Mouse (Mus musculus): Measurements from ENCODE around the gene Adora3. TPM values are rescaled to one million over a fixed set of nuclear protein-coding genes. Genes with fewer than 3 reads are reported as not detected.
"Not testable (repeated sequence)": the region's sequence is repeated elsewhere in the genome, so short reads cannot be mapped to it uniquely, and the experiment has no call there.

Gene Adora3
- total and polyA plus RNA-seq, 2 experiments from 2014 or later: 0.14 TPM; not detected in 1

DNA sequence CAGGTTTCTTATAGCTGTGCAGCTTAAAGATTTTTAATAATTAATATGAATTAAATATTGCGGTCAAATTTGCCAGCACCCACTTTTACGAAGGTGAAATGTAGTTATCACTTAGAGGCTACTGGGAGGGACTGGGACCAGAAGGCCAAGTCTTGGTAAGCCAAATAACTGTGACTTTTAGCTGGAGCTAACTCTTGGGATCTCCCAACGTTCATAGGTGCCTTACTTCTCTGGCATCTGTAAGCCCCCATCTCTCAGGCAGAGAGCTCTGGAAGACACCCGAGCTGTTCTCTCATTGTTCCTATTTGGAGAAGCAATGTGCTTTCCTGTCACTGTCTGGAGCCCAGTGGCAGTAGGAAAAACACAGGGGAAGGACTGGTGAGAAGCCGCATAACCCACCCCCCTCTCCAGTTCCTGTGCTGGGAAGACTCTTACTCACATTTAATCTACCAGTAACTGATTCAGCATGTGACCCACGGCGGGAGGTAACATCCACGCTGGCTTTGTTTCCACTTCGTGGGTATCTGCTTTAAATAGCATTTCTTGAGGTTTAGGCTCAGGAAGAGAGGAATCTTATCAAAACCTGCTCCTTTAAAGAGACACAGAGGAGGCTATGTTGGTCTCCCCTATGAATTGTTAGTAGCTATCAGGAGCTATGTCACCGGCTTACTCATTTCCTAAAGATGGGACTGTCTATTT is 47.1 kb downstream of the Adora3 start:
- Histone ChIP-seq H3K27me3 (ENCODE audit: control insufficient read depth, insufficient read depth, low read length) (no peaks in the 10 kb centered on the region), H3K9ac (replicated peaks; ENCODE audit: low read depth, low read length) (no peak overlapping the region), H3K36me3 (replicated peaks; ENCODE audit: control insufficient read depth, insufficient read depth, low read length) (no peaks in the 10 kb centered on the region), H3K27ac (ENCODE audit: low read depth) (0 out of 2 replicates have a peak overlapping the region, but pooled peaks have one; percentile 7), H3K4me2 (ENCODE audit: low read depth, low read length) (no peak overlapping the region), H3K9me3 (replicated peaks; ENCODE audit: control insufficient read depth, low read length) (no peaks in the 10 kb centered on the region), H3K4me3 (ENCODE audit: low read depth, low read length) (no peak overlapping the region), H3K4me1 (ENCODE audit: control insufficient read depth, insufficient read depth) (peaks cover 18% of the 10 kb centered on the region)
- WGBS: 35% methylated on average over 10 of the region's 10 CpGs
- TF ChIP-seq CTCF (IDR thresholded peaks at IDR 0.05; ENCODE audit: low read depth) (no peak), EP300 (IDR thresholded peaks at IDR 0.05; ENCODE audit: low read depth) (no peak)
- ATAC-seq (ENCODE audit: insufficient read depth, low read depth): peak; percentile 46
- DNase-seq (ENCODE audit: low spot score): peak; percentile 18

DNA sequence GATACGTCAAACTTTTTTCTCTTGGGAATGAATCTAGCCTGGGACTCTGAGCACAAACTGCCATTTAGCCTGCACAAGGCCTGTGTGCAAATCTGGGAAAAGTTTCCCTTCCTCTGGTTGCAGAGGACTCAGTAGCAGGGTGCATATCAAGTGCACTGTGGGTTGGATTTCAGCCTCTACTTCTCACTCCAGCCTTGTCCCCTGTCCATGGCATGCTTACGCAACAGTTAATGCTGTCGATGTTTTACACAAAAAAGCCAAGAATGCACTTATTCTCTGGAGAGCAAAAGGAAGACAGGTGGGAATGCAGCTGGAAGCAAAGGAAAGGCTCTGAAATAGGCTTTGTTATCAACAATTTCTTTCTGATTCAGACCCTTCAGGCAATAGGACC is 47.7 kb downstream of the Adora3 start:
- 55% methylated on average over 3 of the region's 3 CpGs for WGBS
- no peaks in the 10 kb centered on the region for H3K36me3 ChIP-seq (replicated peaks; ENCODE audit: control insufficient read depth, insufficient read depth, low read length)
- H3K9me3 ChIP-seq (replicated peaks; ENCODE audit: control insufficient read depth, low read length): no peaks in the 10 kb centered on the region
- DNase-seq (ENCODE audit: low spot score) (no peak), ATAC-seq (ENCODE audit: insufficient read depth, low read depth) (no peak)
- H3K4me1 ChIP-seq (ENCODE audit: control insufficient read depth, insufficient read depth): peaks cover 16% of the 10 kb centered on the region
- H3K27ac ChIP-seq (ENCODE audit: low read depth): peak overlapping the region; percentile 7; the same call in 1 of the 2 replicates
- H3K27me3 ChIP-seq (ENCODE audit: control insufficient read depth, insufficient read depth, low read length): no peaks in the 10 kb centered on the region
- no peak overlapping the region for H3K4me3 ChIP-seq (ENCODE audit: low read depth, low read length)
- H3K9ac ChIP-seq (replicated peaks; ENCODE audit: low read depth, low read length): no peak overlapping the region
- H3K4me2 ChIP-seq (ENCODE audit: low read depth, low read length): no peak overlapping the region
- TF ChIP-seq EP300 (IDR thresholded peaks at IDR 0.05; ENCODE audit: low read depth): no peak
- TF ChIP-seq CTCF (IDR thresholded peaks at IDR 0.05; ENCODE audit: low read depth): no peak

DNA sequence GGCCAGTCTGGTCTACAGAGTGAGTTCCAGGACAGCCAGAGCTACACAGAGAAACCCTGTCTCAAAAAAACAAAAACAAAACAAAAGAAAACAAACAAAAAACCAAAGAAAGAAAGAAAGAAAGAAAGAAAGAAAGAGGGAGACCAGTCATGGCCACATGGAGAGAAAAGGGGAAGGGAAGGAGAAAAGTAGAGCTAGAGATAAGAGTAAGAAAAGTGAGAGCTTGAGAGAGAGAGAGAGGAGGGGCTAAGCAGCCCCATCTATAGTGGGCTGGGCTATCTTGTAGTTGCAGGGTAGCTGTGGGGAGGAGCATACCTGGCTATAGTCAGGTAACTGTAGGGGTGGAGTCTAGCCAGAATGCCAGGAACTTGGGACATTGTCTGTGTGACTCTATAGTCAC is 50.1 kb downstream of the Adora3 start:
- ATAC-seq (ENCODE audit: insufficient read depth, low read depth); H3K4me1 ChIP-seq (ENCODE audit: control insufficient read depth, insufficient read depth); DNase-seq (ENCODE audit: low spot score); H3K36me3 ChIP-seq (replicated peaks; ENCODE audit: control insufficient read depth, insufficient read depth, low read length); H3K4me2 ChIP-seq (ENCODE audit: low read depth, low read length); H3K9me3 ChIP-seq (replicated peaks; ENCODE audit: control insufficient read depth, low read length); H3K4me3 ChIP-seq (ENCODE audit: low read depth, low read length); H3K27me3 ChIP-seq (ENCODE audit: control insufficient read depth, insufficient read depth, low read length); H3K27ac ChIP-seq (ENCODE audit: low read depth); H3K9ac ChIP-seq (replicated peaks; ENCODE audit: low read depth, low read length): not testable (repeated sequence)

DNA sequence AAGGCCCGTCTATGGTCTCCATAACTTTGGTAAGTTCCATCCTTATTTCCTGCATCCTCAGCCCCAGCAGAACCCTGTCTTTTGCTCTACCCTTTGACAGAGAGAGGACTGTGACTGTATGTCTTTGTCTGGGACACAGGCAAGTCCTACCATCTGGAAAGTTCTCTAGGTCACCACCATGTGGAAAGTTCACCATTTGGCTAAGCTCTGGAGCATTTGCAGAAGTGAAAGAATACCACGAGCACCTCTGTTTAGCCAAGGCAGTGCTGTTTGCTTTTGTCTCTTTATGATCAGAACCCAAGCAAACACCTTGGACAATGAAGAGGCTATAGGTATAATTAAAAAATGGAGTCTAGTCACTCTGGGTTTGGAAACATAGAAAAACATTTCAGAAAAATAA is 51.3 kb downstream of the Adora3 start:
- Histone ChIP-seq H3K27ac (ENCODE audit: low read depth) (no peak overlapping the region), H3K27me3 (ENCODE audit: control insufficient read depth, insufficient read depth, low read length) (no peaks in the 10 kb centered on the region), H3K9me3 (replicated peaks; ENCODE audit: control insufficient read depth, low read length) (no peaks in the 10 kb centered on the region), H3K36me3 (replicated peaks; ENCODE audit: control insufficient read depth, insufficient read depth, low read length) (no peaks in the 10 kb centered on the region), H3K4me3 (ENCODE audit: low read depth, low read length) (no peak overlapping the region), H3K4me1 (ENCODE audit: control insufficient read depth, insufficient read depth) (no peaks in the 10 kb centered on the region), H3K9ac (replicated peaks; ENCODE audit: low read depth, low read length) (no peak overlapping the region), H3K4me2 (ENCODE audit: low read depth, low read length) (no peak overlapping the region)
- ATAC-seq (ENCODE audit: insufficient read depth, low read depth): no peak
- no peak for TF ChIP-seq EP300 (IDR thresholded peaks at IDR 0.05; ENCODE audit: low read depth)
- TF ChIP-seq CTCF (IDR thresholded peaks at IDR 0.05; ENCODE audit: low read depth): no peak
- DNase-seq (ENCODE audit: low spot score): no peak
- WGBS: 64% methylated on average over 2 of the region's 2 CpGs

DNA sequence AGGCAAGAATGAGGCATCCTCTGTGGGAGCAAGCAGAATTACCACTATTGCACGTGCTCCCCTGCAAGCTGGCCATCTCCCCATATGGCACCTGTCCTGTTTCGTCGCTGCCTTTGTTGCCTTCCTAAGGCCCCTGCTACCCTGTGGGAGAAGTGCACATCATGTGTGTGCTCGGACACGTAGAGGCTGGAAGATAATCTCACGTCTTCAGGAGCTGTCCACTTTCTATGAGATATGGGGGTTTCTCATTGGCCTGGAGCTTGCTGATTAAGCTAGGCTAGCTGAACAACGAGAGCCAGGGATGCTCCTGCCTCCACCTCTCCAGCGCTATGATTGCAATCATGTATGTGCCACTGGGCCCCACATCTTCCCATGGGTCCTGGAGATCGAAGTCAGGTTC is 54.0 kb downstream of the Adora3 start:
- H3K9ac ChIP-seq (replicated peaks; ENCODE audit: low read depth, low read length): no peak overlapping the region
- no peaks in the 10 kb centered on the region for H3K27me3 ChIP-seq (ENCODE audit: control insufficient read depth, insufficient read depth, low read length)
- no peak overlapping the region for H3K4me2 ChIP-seq (ENCODE audit: low read depth, low read length)
- 73% methylated on average over 9 of the region's 9 CpGs for WGBS
- no peaks in the 10 kb centered on the region for H3K9me3 ChIP-seq (replicated peaks; ENCODE audit: control insufficient read depth, low read length)
- no peak overlapping the region for H3K27ac ChIP-seq (ENCODE audit: low read depth)
- TF ChIP-seq EP300 (IDR thresholded peaks at IDR 0.05; ENCODE audit: low read depth) (no peak), CTCF (IDR thresholded peaks at IDR 0.05; ENCODE audit: low read depth) (no peak)
- H3K4me1 ChIP-seq (ENCODE audit: control insufficient read depth, insufficient read depth): no peaks in the 10 kb centered on the region
- ATAC-seq (ENCODE audit: insufficient read depth, low read depth) (no peak), DNase-seq (ENCODE audit: low spot score) (no peak)
- H3K36me3 ChIP-seq (replicated peaks; ENCODE audit: control insufficient read depth, insufficient read depth, low read length): no peaks in the 10 kb centered on the region
- no peak overlapping the region for H3K4me3 ChIP-seq (ENCODE audit: low read depth, low read length)

DNA sequence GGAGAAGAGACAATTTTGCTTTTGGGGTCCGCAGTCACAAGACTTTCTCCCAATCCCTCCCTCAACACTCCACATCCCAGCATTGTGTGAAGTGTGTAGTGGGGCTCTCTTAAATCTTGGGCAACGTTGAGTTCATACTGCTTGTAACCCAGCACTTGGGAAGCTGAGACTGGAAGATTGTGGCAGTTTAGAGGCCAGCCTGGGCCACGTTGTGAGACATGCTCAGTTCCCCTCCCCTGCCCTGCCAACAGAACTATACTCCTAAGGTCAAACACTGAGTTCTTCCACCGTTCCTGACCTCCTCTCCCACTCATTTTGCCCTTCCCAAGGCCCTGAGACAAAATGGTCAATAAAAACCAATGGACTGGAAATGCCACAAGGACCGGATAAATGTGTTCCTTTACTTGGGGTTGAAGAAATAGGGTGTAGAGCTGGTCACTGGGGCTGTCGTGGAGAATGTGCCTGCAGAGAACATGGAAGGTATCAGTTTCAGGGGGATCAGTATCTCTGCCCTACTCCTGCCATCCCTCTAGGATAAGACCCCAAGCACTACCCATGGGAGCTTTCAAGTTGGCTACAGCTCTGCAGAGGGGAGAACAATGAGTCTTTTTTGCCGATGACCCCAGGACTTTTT is 57.0 kb downstream of the Adora3 start:
- H3K27ac ChIP-seq (ENCODE audit: low read depth): no peak overlapping the region
- 82% methylated on average over 7 of the region's 7 CpGs for WGBS
- H3K4me2 ChIP-seq (ENCODE audit: low read depth, low read length): no peak overlapping the region
- no peak overlapping the region for H3K9ac ChIP-seq (replicated peaks; ENCODE audit: low read depth, low read length)
- H3K9me3 ChIP-seq (replicated peaks; ENCODE audit: control insufficient read depth, low read length): no peaks in the 10 kb centered on the region
- H3K4me3 ChIP-seq (ENCODE audit: low read depth, low read length): no peak overlapping the region
- H3K36me3 ChIP-seq (replicated peaks; ENCODE audit: control insufficient read depth, insufficient read depth, low read length): no peaks in the 10 kb centered on the region
- ATAC-seq (ENCODE audit: insufficient read depth, low read depth): no peak
- DNase-seq (ENCODE audit: low spot score): no peak
- H3K4me1 ChIP-seq (ENCODE audit: control insufficient read depth, insufficient read depth): no peaks in the 10 kb centered on the region
- TF ChIP-seq CTCF (IDR thresholded peaks at IDR 0.05; ENCODE audit: low read depth) (no peak), EP300 (IDR thresholded peaks at IDR 0.05; ENCODE audit: low read depth) (no peak)
- H3K27me3 ChIP-seq (ENCODE audit: control insufficient read depth, insufficient read depth, low read length): no peaks in the 10 kb centered on the region
